Mouse (Mus musculus): Measurements from ENCODE around the gene Enpp4.

Gene Enpp4

GRCm38 (mm10) chr17:44090916-44091315 is 14.7 kb downstream of the Enpp4 start:
- no peak for DNase-seq

GRCm38 (mm10) chr17:44088226-44088625 is 17.4 kb downstream of the Enpp4 start:
- DNase-seq, result no peak

GRCm38 (mm10) chr17:44083156-44083555 is 22.5 kb downstream of the Enpp4 start:
- DNase-seq, result no peak

GRCm38 (mm10) chr17:44078631-44079350 is 26.8 kb downstream of the Enpp4 start, which contains the start of gene Enpp5:
TSS of gene Enpp5 (plus strand) at chr17:44078813.
- DNase-seq, result peak; percentile 91

GRCm38 (mm10) chr17:44077843-44078160 is 27.8 kb downstream of the Enpp4 start:
- no peak for DNase-seq

- DNase-seq, result no peak
Observed at GRCm38 (mm10) chr17:44077146-44077842, 28.3 kb downstream of the Enpp4 start.

GRCm38 (mm10) chr17:44076051-44076680 is 29.4 kb downstream of the Enpp4 start:
- peak; percentile 66 for DNase-seq

- DNase-seq, result peak; percentile 39
Observed at GRCm38 (mm10) chr17:44075601-44076000, 30.0 kb downstream of the Enpp4 start.

GRCm38 (mm10) chr17:44071680-44072079 is 33.9 kb downstream of the Enpp4 start:
- DNase-seq, result no peak

- DNase-seq, result no peak
Observed at GRCm38 (mm10) chr17:44068876-44069275, 36.7 kb downstream of the Enpp4 start.

- DNase-seq, result no peak
Observed at GRCm38 (mm10) chr17:44061289-44061890, 44.2 kb downstream of the Enpp4 start.

GRCm38 (mm10) chr17:44060781-44061180 is 44.8 kb downstream of the Enpp4 start:
- DNase-seq, result no peak

- DNase-seq, result no peak
Observed at GRCm38 (mm10) chr17:44058145-44058544, 47.5 kb downstream of the Enpp4 start.

GRCm38 (mm10) chr17:44057123-44057522 is 48.5 kb downstream of the Enpp4 start:
- no peak for DNase-seq

GRCm38 (mm10) chr17:44053427-44053826 is 52.2 kb downstream of the Enpp4 start:
- DNase-seq, result peak; percentile 40
